Mouse (Mus musculus) heart, postnatal 10 days (tissue): Measurements from ENCODE around the gene Vmn2r6. TPM values are rescaled to one million over a fixed set of nuclear protein-coding genes. Genes with fewer than 3 reads are reported as not detected.
"Not testable (repeated sequence)": the region's sequence is repeated elsewhere in the genome, so short reads cannot be mapped to it uniquely, and the experiment has no call there.

Source experiments
- DNase-seq, 2 experiments: peaks; one replicate each; pipeline ENCODE4 v3.0.0; 2021
- intact Hi-C: fragments of 180-260 bp; cut with DNase I; formaldehyde crosslinking; loops from one replicate; pipeline ENCODE4 v1.15.1; 2025
- total RNA-seq, 2 experiments: library from RNA; stranded (reverse); gene quantifications; 2 replicates each; pipeline ENCODE4 v1.2.3; 2021

Vmn2r6 gene
- total RNA-seq = not detected

- not testable (repeated sequence) for DNase-seq
- intact Hi-C loops = loop anchor here (10.0 kb wide), 1 partner anchor 141 kb away; no protein-coding TSS in a partner anchor
Measured at GRCm38 (mm10) chr3:64565730-64566129, at the start of gene Vmn2r6. TSS of gene Vmn2r6 (minus strand) at chr3:64565830.

GRCm38 (mm10) chr3:64587618-64588017 is 22.0 kb upstream of the Vmn2r6 start:
- intact Hi-C loops = no loop called here
- no peak for DNase-seq

- intact Hi-C loops = loop anchor here (10.0 kb wide), 1 partner anchor 144 kb away; no protein-coding TSS in a partner anchor
- DNase-seq = not testable (repeated sequence)
Measured at GRCm38 (mm10) chr3:64568793-64569192, 3.2 kb upstream of the Vmn2r6 start.

GRCm38 (mm10) chr3:64523585-64523984 is 42.0 kb downstream of the Vmn2r6 start:
- intact Hi-C loops, DNase-seq: not testable (repeated sequence)

- intact Hi-C loops, DNase-seq: not testable (repeated sequence)
Measured at GRCm38 (mm10) chr3:64509742-64510141, 55.9 kb downstream of the Vmn2r6 start, which contains the start of gene Vmn2r5. TSS of gene Vmn2r5 (minus strand) at chr3:64509842.

Other genes starting within 250 kb of the Vmn2r6 start
- gene Vmn2r4, start 150.5 kb downstream of the Vmn2r6 start, total RNA-seq = not detected
- gene Vmn2r5, start 56.0 kb downstream of the Vmn2r6 start, total RNA-seq = not detected